Mouse (Mus musculus) liver, postnatal 0 days (tissue): ENCODE data around the gene Rab27a.

Experiments
- CTCF ChIP-seq: sonication (generic); IDR thresholded peaks from 2 replicates; pipeline ENCODE4 v1.5.1; 2016; ENCODE audit warnings: antibody characterized with exemption, low read depth
- EP300 ChIP-seq: IDR thresholded peaks from 2 replicates; pipeline ENCODE4 v1.6.1; 2016; ENCODE audit warnings: antibody characterized with exemption, low read depth, mild to moderate bottlenecking

DNA sequence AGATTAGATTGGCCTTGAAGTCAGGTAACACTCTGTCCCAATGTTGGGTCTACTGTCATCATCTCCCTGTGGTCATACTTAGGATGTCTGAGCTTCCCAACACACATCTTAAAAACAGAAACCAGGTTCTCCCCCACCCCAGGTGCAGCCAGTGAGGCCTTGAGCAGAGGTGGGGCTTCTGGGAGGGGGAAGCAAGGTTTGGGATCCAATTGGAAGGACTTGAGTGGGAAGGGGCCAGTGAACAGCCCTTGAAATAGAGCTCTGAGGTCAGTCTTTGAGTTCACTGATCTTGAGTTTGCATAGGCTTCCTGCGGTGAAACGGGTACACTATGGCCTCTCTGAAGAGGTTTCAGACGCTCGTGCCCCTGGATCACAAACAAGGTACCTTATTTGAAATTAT lies 57.5 kb downstream of the Rab27a start, which contains the start of gene Gm20509:
- TF ChIP-seq EP300, result no peak
- no peak for TF ChIP-seq CTCF
